Mouse (Mus musculus) hindbrain, postnatal 0 days (tissue): ENCODE measurements at regions not wholly inside any gene's neighbourhood (a gene's known extent, or its start where the extent isn't known, plus 50 kb on each side); places are given as distances from the start of the nearest gene placed in this dataset.
A peak's percentile ranks its signal among the peaks of the same experiment; 100 is the strongest.

Source experiments
- ATAC-seq: fragments of 200-750 bp; cut with Nextera tagmentation; 2 replicates; pipeline ENCODE4 v1.8.0; 2017; ENCODE audit warnings: mild to moderate bottlenecking, moderate TSS enrichment, moderate library complexity
- DNase-seq: peaks from one replicate; pipeline ENCODE4 v3.0.0-alpha.2; 2015; ENCODE audit warnings: low spot score
- H3K27ac ChIP-seq: fragments of 300-500 bp; sonication (generic); 2 replicates; pipeline ENCODE4 v1.5.1; 2014; ENCODE audit warnings: mild to moderate bottlenecking
- H3K27me3 ChIP-seq: fragments of 300-500 bp; sonication (generic); 2 replicates; pipeline ENCODE4 v1.6.1; 2014; ENCODE audit warnings: low read length, mixed read lengths; ENCODE audit not compliant: insufficient read depth
- H3K36me3 ChIP-seq: fragments of 300-500 bp; sonication (generic); 2 replicates; pipeline ENCODE4 v1.6.1; 2014; ENCODE audit warnings: low read length, mixed read lengths; ENCODE audit not compliant: insufficient read depth
- H3K4me1 ChIP-seq: fragments of 300-500 bp; sonication (generic); 2 replicates; pipeline ENCODE4 v1.6.1; 2014; ENCODE audit warnings: antibody characterized with exemption, low read length, mixed read lengths; ENCODE audit not compliant: insufficient read depth
- H3K4me2 ChIP-seq: fragments of 300-500 bp; sonication (generic); 2 replicates; pipeline ENCODE4 v1.6.1; 2014; ENCODE audit warnings: low read depth, mild to moderate bottlenecking, low read length, moderate library complexity, mixed read lengths
- H3K4me3 ChIP-seq: fragments of 300-500 bp; sonication (generic); 2 replicates; pipeline ENCODE4 v1.5.1; 2014; ENCODE audit warnings: low read length
- H3K9ac ChIP-seq: fragments of 300-500 bp; sonication (generic); replicated peaks from 2 replicates; pipeline ENCODE4 v1.6.1; 2014; ENCODE audit warnings: mild to moderate bottlenecking, low read length, moderate library complexity, mixed read lengths
- H3K9me3 ChIP-seq: fragments of 300-500 bp; sonication (generic); 2 replicates; pipeline ENCODE4 v1.6.1; 2016; ENCODE audit warnings: low read length, mixed read lengths
- CTCF ChIP-seq: IDR thresholded peaks from 2 replicates; pipeline ENCODE4 v1.5.1; 2016; ENCODE audit warnings: antibody characterized with exemption, control low read depth, low read depth
- WGBS: fragments of 180-500 bp; shearing (Covaris S2); extraction: QIAGEN DNeasy Blood & Tissue Kit; methylation state at CpG from one replicate; pipeline ENCODE4 v1.1.7; 2014; 5-methylcytosine and 5-hydroxymethylcytosine counted together

DNA sequence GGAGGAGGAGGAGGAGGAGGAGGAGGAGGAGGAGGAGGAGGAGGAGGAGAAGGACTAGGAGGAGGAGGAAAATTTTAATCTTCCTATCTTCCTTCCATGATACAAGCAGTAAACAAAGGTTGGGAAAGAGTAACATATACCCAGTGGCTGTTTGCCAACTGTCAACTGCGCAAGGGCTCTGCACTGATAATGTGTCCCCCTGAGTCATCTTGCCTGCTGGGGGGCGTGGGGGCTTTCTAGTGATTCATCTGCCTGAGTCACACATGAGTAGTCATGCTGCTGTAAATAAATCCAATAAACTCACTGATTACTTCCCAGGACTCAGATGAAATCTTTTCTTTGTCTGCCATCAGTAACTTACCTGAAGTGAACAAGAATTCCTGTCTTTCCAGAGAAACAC lies 110.2 kb downstream of the Tusc1 start:
- H3K4me2 ChIP-seq = no peak overlapping the region
- H3K4me3 ChIP-seq = no peak overlapping the region
- no peaks in the 10 kb centered on the region for H3K4me1 ChIP-seq
- no peak for ATAC-seq
- H3K27me3 ChIP-seq = no peaks in the 10 kb centered on the region
- H3K36me3 ChIP-seq = no peaks in the 10 kb centered on the region
- TF ChIP-seq CTCF = no peak
- H3K9ac ChIP-seq = no peak overlapping the region
- 85% methylated on average over 2 of the region's 2 CpGs for WGBS
- no peaks in the 10 kb centered on the region for H3K9me3 ChIP-seq
- H3K27ac ChIP-seq = no peak overlapping the region
- DNase-seq = no peak

DNA sequence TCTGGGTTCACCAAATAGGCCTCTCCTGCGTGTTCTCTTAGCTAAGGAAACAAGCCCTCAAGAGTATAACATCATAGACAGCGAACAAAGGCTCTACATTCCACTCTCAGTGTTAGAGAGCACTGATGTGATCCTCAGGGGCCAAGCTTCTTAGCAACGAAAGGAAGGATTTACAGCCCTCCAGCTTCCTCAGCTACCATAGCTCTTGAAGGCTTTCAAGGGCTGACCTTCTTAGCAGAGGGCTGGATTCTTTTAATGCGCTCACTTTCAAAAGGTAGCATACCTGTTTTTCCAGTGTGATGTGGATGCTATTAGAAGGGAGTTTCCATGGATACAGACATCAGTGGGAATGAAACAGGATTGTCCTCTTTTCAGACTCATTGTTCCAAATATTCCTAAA lies 114.6 kb downstream of the Tusc1 start:
- no peak for ATAC-seq

DNA sequence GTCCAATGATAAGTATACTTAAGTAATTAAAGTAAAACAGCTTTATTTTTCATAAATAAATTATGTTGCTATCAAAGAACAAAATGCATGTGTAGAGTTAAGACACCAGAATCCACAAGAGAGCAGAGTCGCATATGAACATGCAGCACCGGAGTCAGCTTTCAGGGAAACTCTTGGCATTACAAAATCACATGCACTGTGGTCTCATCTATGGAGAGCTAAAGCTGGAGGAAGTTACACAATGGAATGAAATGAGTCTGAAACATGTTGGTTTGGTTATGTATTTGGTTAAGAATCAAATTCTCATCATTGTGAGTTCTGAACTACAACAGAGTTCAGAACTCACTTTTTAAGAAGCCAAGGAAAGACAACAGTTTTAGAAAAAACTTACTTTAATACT lies 126.9 kb downstream of the Tusc1 start:
- WGBS = 91% methylated on average over 2 of the region's 2 CpGs
- Histone ChIP-seq H3K4me2 (no peak overlapping the region), H3K27ac (no peak overlapping the region), H3K4me1 (no peaks in the 10 kb centered on the region), H3K4me3 (no peak overlapping the region), H3K36me3 (no peaks in the 10 kb centered on the region), H3K27me3 (no peaks in the 10 kb centered on the region), H3K9me3 (no peaks in the 10 kb centered on the region), H3K9ac (no peak overlapping the region)
- ATAC-seq (no peak), DNase-seq (no peak)
- no peak for TF ChIP-seq CTCF

More for the DNA sequence above, 114.6 kb downstream of the Tusc1 start:
- Histone ChIP-seq H3K4me2 (no peak overlapping the region), H3K9ac (no peak overlapping the region), H3K27ac (no peak overlapping the region), H3K4me3 (no peak overlapping the region), H3K9me3 (no peaks in the 10 kb centered on the region), H3K4me1 (no peaks in the 10 kb centered on the region), H3K36me3 (no peaks in the 10 kb centered on the region), H3K27me3 (no peaks in the 10 kb centered on the region)
- DNase-seq = no peak
- WGBS = 67% methylated on average over 4 of the region's 4 CpGs
- no peak for TF ChIP-seq CTCF

DNA sequence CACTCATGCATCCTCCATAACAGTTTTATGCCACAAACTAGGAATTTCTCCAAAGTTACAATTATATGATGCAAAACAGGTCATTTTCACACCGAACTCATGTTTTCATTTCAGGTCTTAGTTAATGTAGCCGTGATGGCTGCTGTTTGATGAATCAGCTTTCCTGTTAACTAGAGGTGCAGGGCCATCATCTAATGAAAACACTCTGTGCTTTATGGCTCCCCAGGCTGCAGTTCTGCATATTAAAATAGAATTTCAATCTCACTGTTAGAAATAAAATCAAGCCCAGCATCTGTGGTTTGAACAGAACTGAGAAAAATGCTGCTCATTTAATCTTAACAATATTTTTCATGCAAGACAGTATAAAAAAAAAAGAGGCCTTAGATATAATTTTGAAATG lies 135.5 kb downstream of the Tusc1 start:
- no peaks in the 10 kb centered on the region for H3K9me3 ChIP-seq
- no peaks in the 10 kb centered on the region for H3K36me3 ChIP-seq
- no peaks in the 10 kb centered on the region for H3K27me3 ChIP-seq
- TF ChIP-seq CTCF = no peak
- ATAC-seq = no peak
- 70% methylated on average over 2 of the region's 2 CpGs for WGBS
- no peak overlapping the region for H3K27ac ChIP-seq
- no peak overlapping the region for H3K9ac ChIP-seq
- no peak overlapping the region for H3K4me3 ChIP-seq
- H3K4me2 ChIP-seq = no peak overlapping the region
- H3K4me1 ChIP-seq = no peaks in the 10 kb centered on the region
- peak; percentile 13 for DNase-seq

DNA sequence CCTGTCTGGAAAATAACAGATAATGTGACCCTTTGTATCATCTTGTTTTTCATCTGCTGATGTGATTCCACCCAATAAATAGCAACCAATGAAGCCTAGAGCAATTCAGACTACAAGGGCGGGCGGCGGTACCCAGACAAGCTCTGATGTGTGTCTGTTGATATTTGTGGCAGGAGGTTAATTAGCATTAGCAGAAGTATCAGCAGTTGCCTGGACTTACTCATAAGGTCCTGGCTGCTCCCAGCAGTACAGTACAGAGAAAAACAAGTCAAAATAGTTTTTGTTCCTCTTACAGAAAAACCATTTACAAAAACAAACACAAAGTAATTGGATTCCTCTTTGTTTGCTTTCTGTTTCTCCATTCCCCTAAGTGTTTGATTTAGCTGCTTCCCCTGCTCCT lies 151.0 kb downstream of the Tusc1 start:
- DNase-seq = no peak

More for the DNA sequence above, 151.0 kb downstream of the Tusc1 start:
- TF ChIP-seq CTCF = no peak
- H3K4me2 ChIP-seq = no peak overlapping the region
- no peak overlapping the region for H3K4me3 ChIP-seq
- no peaks in the 10 kb centered on the region for H3K27me3 ChIP-seq
- H3K36me3 ChIP-seq = no peaks in the 10 kb centered on the region
- ATAC-seq = no peak
- no peaks in the 10 kb centered on the region for H3K9me3 ChIP-seq
- no peak overlapping the region for H3K9ac ChIP-seq
- H3K27ac ChIP-seq = no peak overlapping the region
- no peaks in the 10 kb centered on the region for H3K4me1 ChIP-seq
- WGBS = 63% methylated on average over 3 of the region's 3 CpGs
